Mouse (Mus musculus): ENCODE measurements at regions not wholly inside any gene's neighbourhood (a gene's known extent, or its start where the extent isn't known, plus 50 kb on each side); places are given as distances from the start of the nearest gene placed in this dataset.

- DNase-seq, result no peak
These were observed 607.0 kb upstream of the Dpp10 start for GRCm38 (mm10) chr1:124652251-124652861.

DNA sequence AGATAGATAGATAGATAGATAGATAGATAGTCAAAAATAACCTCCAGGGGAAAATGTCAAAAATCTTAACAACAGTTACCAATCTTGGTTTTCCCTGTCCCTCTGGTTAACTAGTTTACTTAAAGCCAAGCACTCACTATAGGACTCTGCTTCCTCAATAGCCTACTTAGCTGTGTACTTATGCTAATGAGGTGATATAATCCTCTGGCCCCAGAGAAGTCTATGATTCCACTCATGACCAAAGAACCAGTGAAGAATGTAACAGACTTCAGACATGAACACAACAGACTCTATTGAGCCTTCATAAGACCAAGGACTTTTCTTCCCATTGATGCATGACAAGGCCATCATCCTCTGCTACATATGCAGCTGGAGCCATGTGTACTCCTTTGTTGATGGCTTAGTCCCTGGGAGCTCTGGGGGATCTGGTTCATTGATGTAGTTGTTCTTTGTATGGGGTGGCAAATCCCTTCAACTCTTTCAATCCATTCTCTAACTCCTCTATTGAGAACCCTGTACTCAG, 589.9 kb upstream of the Dpp10 start:
- DNase-seq, result no peak

GRCm38 (mm10) chr1:124630084-124630483, 584.7 kb upstream of the Dpp10 start:
- DNase-seq, result no peak

DNA sequence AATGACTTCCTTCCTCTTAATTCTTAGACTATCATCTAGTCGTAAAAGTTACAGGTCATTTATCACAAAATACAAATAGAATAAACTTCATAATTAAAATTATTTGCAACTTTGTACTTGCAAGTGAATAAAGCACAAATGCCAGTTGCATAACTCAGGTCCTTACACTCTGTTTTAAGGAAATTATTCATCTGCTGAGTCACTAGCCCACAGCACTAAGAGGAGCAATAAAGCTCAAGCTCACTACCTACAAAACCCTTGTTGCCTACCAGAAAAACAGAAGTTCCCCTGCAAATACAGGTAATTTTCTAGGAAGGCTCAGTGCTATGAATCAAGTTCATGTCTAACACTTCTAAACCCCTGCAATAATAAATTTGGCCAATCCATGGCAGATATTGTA, 539.3 kb upstream of the Dpp10 start:
- DNase-seq, result no peak

Measured in thymus, postnatal 14 days (tissue).